Mouse (Mus musculus): ENCODE results near the gene Atp4b. TPM values are rescaled to one million over a fixed set of nuclear protein-coding genes. Genes with fewer than 3 reads are reported as not detected.
A peak's percentile ranks its signal among the peaks of the same experiment; 100 is the strongest.
"Not testable (repeated sequence)": the region's sequence is repeated elsewhere in the genome, so short reads cannot be mapped to it uniquely, and the experiment has no call there.

The Atp4b gene
- polyA plus RNA-seq, 1 experiment from 2014 or later, result not detected

GRCm38 (mm10) chr8:13343134-13343533 is 53.5 kb downstream of the Atp4b start:
- 94% methylated on average over 4 of the region's 4 CpGs for WGBS
- no peak overlapping the region for H3K4me2 ChIP-seq (ENCODE audit: low read depth, low read length, severe bottlenecking)
- H3K4me3 ChIP-seq (ENCODE audit: low read depth, low read length), result no peak overlapping the region
- peaks cover 9% of the 10 kb centered on the region for H3K36me3 ChIP-seq (ENCODE audit: control insufficient read depth, insufficient read depth, low read length)
- no peak overlapping the region for H3K9ac ChIP-seq (ENCODE audit: low read length)
- no peak for DNase-seq (ENCODE audit: low spot score)
- H3K4me1 ChIP-seq (replicated peaks; ENCODE audit: control insufficient read depth, insufficient read depth, low read length), result peaks cover 1% of the 10 kb centered on the region; the same call in 1 of the 2 replicates
- no peak for ATAC-seq (replicated peaks; ENCODE audit: low FRiP score)
- H3K9me3 ChIP-seq (ENCODE audit: control insufficient read depth, low read length), result no peaks in the 10 kb centered on the region
- no peaks in the 10 kb centered on the region for H3K27me3 ChIP-seq (ENCODE audit: control insufficient read depth, insufficient read depth, low read length)
- no peak overlapping the region for H3K27ac ChIP-seq (ENCODE audit: low read depth, low read length)

- ATAC-seq (replicated peaks; ENCODE audit: low FRiP score) (no peak), DNase-seq (ENCODE audit: low spot score) (no peak)
- Histone ChIP-seq H3K27me3 (ENCODE audit: control insufficient read depth, insufficient read depth, low read length) (no peaks in the 10 kb centered on the region), H3K9ac (ENCODE audit: low read length) (no peak overlapping the region), H3K27ac (ENCODE audit: low read depth, low read length) (no peak overlapping the region), H3K4me3 (ENCODE audit: low read depth, low read length) (no peak overlapping the region), H3K4me2 (ENCODE audit: low read depth, low read length, severe bottlenecking) (no peak overlapping the region), H3K9me3 (ENCODE audit: control insufficient read depth, low read length) (no peaks in the 10 kb centered on the region), H3K36me3 (ENCODE audit: control insufficient read depth, insufficient read depth, low read length) (peaks cover 9% of the 10 kb centered on the region), H3K4me1 (replicated peaks; ENCODE audit: control insufficient read depth, insufficient read depth, low read length) (peaks cover 4% of the 10 kb centered on the region; the same call in 1 of the 2 replicates)
- WGBS, result 79% methylated on average over 2 of the region's 2 CpGs
Observed at GRCm38 (mm10) chr8:13342340-13342739, 54.3 kb downstream of the Atp4b start.

GRCm38 (mm10) chr8:13340650-13341049 is 56.0 kb downstream of the Atp4b start:
- 89% methylated on average over 8 of the region's 8 CpGs for WGBS
- Histone ChIP-seq H3K9ac (ENCODE audit: low read length) (peak overlapping the region; percentile 96; the same call in 1 of the 2 replicates), H3K27ac (ENCODE audit: low read depth, low read length) (no peak overlapping the region), H3K9me3 (ENCODE audit: control insufficient read depth, low read length) (no peaks in the 10 kb centered on the region), H3K4me2 (ENCODE audit: low read depth, low read length, severe bottlenecking) (peak overlapping the region; percentile 79; the same call in 1 of the 2 replicates), H3K36me3 (ENCODE audit: control insufficient read depth, insufficient read depth, low read length) (peaks cover 3% of the 10 kb centered on the region; the same call in 1 of the 2 replicates), H3K27me3 (ENCODE audit: control insufficient read depth, insufficient read depth, low read length) (no peaks in the 10 kb centered on the region), H3K4me1 (replicated peaks; ENCODE audit: control insufficient read depth, insufficient read depth, low read length) (peaks cover 4% of the 10 kb centered on the region; the same call in 1 of the 2 replicates), H3K4me3 (ENCODE audit: low read depth, low read length) (peak overlapping the region; percentile 95; the same call in 1 of the 2 replicates)
- no peak for ATAC-seq (replicated peaks; ENCODE audit: low FRiP score)
- no peak for DNase-seq (ENCODE audit: low spot score)

GRCm38 (mm10) chr8:13339646-13339990 is 57.0 kb downstream of the Atp4b start:
- H3K27ac ChIP-seq (ENCODE audit: low read depth, low read length), result no peak overlapping the region
- no peaks in the 10 kb centered on the region for H3K27me3 ChIP-seq (ENCODE audit: control insufficient read depth, insufficient read depth, low read length)
- H3K36me3 ChIP-seq (ENCODE audit: control insufficient read depth, insufficient read depth, low read length), result peaks cover 3% of the 10 kb centered on the region; the same call in 1 of the 2 replicates
- DNase-seq (ENCODE audit: low spot score), result no peak
- peaks cover 4% of the 10 kb centered on the region; the same call in 1 of the 2 replicates for H3K4me1 ChIP-seq (replicated peaks; ENCODE audit: control insufficient read depth, insufficient read depth, low read length)
- 9% methylated on average over 11 of the region's 11 CpGs for WGBS
- no peaks in the 10 kb centered on the region for H3K9me3 ChIP-seq (ENCODE audit: control insufficient read depth, low read length)
- peak overlapping the region; percentile 79 for H3K4me2 ChIP-seq (ENCODE audit: low read depth, low read length, severe bottlenecking)
- peak overlapping the region; percentile 95 for H3K4me3 ChIP-seq (ENCODE audit: low read depth, low read length)
- no peak for ATAC-seq (replicated peaks; ENCODE audit: low FRiP score)
- H3K9ac ChIP-seq (ENCODE audit: low read length), result peak overlapping the region; percentile 96

- peak overlapping the region; percentile 79 for H3K4me2 ChIP-seq (ENCODE audit: low read depth, low read length, severe bottlenecking)
- under 1% methylated on average over 68 of the region's 70 CpGs for WGBS
- no peaks in the 10 kb centered on the region for H3K9me3 ChIP-seq (ENCODE audit: control insufficient read depth, low read length)
- ATAC-seq (replicated peaks; ENCODE audit: low FRiP score), result peak; percentile 65
- peaks cover 3% of the 10 kb centered on the region; the same call in 1 of the 2 replicates for H3K36me3 ChIP-seq (ENCODE audit: control insufficient read depth, insufficient read depth, low read length)
- peak; percentile 76 for DNase-seq (ENCODE audit: low spot score)
- H3K9ac ChIP-seq (ENCODE audit: low read length), result peak overlapping the region; percentile 96
- peak overlapping the region; percentile 95 for H3K4me3 ChIP-seq (ENCODE audit: low read depth, low read length)
- peak overlapping the region; percentile 46 for H3K27ac ChIP-seq (ENCODE audit: low read depth, low read length)
- H3K4me1 ChIP-seq (replicated peaks; ENCODE audit: control insufficient read depth, insufficient read depth, low read length), result peaks cover 4% of the 10 kb centered on the region; the same call in 1 of the 2 replicates
- no peaks in the 10 kb centered on the region for H3K27me3 ChIP-seq (ENCODE audit: control insufficient read depth, insufficient read depth, low read length)
Observed at GRCm38 (mm10) chr8:13338901-13339645, 57.6 kb downstream of the Atp4b start.

GRCm38 (mm10) chr8:13338255-13338860 is 58.3 kb downstream of the Atp4b start, which contains the start of gene Tfdp1:
Tfdp1 (plus strand) TSS chr8:13338751.
- H3K36me3 ChIP-seq (ENCODE audit: control insufficient read depth, insufficient read depth, low read length), result no peaks in the 10 kb centered on the region; the same call in 1 of the 2 replicates
- DNase-seq (ENCODE audit: low spot score), result peak; percentile 94
- WGBS, result 1% methylated on average over 67 of the region's 72 CpGs
- H3K4me2 ChIP-seq (ENCODE audit: low read depth, low read length, severe bottlenecking), result peak within 1 kb of the TSS; percentile 79
- H3K9ac ChIP-seq (ENCODE audit: low read length), result peak within 1 kb of the TSS; percentile 96
- H3K27me3 ChIP-seq (ENCODE audit: control insufficient read depth, insufficient read depth, low read length), result no peaks in the 10 kb centered on the region
- peak within 1 kb of the TSS; percentile 95 for H3K4me3 ChIP-seq (ENCODE audit: low read depth, low read length)
- peak; percentile 96 for ATAC-seq (replicated peaks; ENCODE audit: low FRiP score)
- H3K9me3 ChIP-seq (ENCODE audit: control insufficient read depth, low read length), result no peaks in the 10 kb centered on the region
- peaks cover 4% of the 10 kb centered on the region; the same call in 1 of the 2 replicates for H3K4me1 ChIP-seq (replicated peaks; ENCODE audit: control insufficient read depth, insufficient read depth, low read length)
- H3K27ac ChIP-seq (ENCODE audit: low read depth, low read length), result peak within 1 kb of the TSS; percentile 46

- H3K27ac ChIP-seq (ENCODE audit: low read depth, low read length), result no peak overlapping the region
- 84% methylated on average over 3 of the region's 3 CpGs for WGBS
- H3K4me3 ChIP-seq (ENCODE audit: low read depth, low read length), result peak overlapping the region; percentile 95; the same call in 1 of the 2 replicates
- H3K27me3 ChIP-seq (ENCODE audit: control insufficient read depth, insufficient read depth, low read length), result no peaks in the 10 kb centered on the region
- H3K9ac ChIP-seq (ENCODE audit: low read length), result peak overlapping the region; percentile 59
- no peaks in the 10 kb centered on the region; the same call in 1 of the 2 replicates for H3K36me3 ChIP-seq (ENCODE audit: control insufficient read depth, insufficient read depth, low read length)
- H3K9me3 ChIP-seq (ENCODE audit: control insufficient read depth, low read length), result no peaks in the 10 kb centered on the region
- H3K4me1 ChIP-seq (replicated peaks; ENCODE audit: control insufficient read depth, insufficient read depth, low read length), result peaks cover 4% of the 10 kb centered on the region; the same call in 1 of the 2 replicates
- H3K4me2 ChIP-seq (ENCODE audit: low read depth, low read length, severe bottlenecking), result peak overlapping the region; percentile 79; the same call in 1 of the 2 replicates
- no peak for ATAC-seq (replicated peaks; ENCODE audit: low FRiP score)
- no peak for DNase-seq (ENCODE audit: low spot score)
Observed at GRCm38 (mm10) chr8:13337678-13338077, 58.9 kb downstream of the Atp4b start.

- WGBS, result 91% methylated on average over 6 of the region's 6 CpGs
- not testable (repeated sequence) for DNase-seq (ENCODE audit: low spot score)
Observed at GRCm38 (mm10) chr8:13337245-13337644, 59.4 kb downstream of the Atp4b start.

More at GRCm38 (mm10) chr8:13337245-13337644, 59.4 kb downstream of the Atp4b start:
- not testable (repeated sequence) for H3K9ac ChIP-seq (ENCODE audit: low read length); H3K4me3 ChIP-seq (ENCODE audit: low read depth, low read length); ATAC-seq (replicated peaks; ENCODE audit: low FRiP score); H3K27me3 ChIP-seq (ENCODE audit: control insufficient read depth, insufficient read depth, low read length); H3K4me1 ChIP-seq (replicated peaks; ENCODE audit: control insufficient read depth, insufficient read depth, low read length); H3K9me3 ChIP-seq (ENCODE audit: control insufficient read depth, low read length); H3K27ac ChIP-seq (ENCODE audit: low read depth, low read length); H3K4me2 ChIP-seq (ENCODE audit: low read depth, low read length, severe bottlenecking); H3K36me3 ChIP-seq (ENCODE audit: control insufficient read depth, insufficient read depth, low read length)
